Mouse (Mus musculus) kidney, adult 9 months (tissue): ENCODE data around the gene Armh3.
A peak's percentile ranks its signal among the peaks of the same experiment; 100 is the strongest.

Experiments used
- DNase-seq: peaks from one replicate; pipeline ENCODE4 v3.0.0; 2022

Armh3 gene

GRCm38 (mm10) chr19:46032731-46033510 lies 34.6 kb upstream of the Armh3 start:
- no peak for DNase-seq

- no peak for DNase-seq
Measured at GRCm38 (mm10) chr19:46031689-46032432, 33.6 kb upstream of the Armh3 start.

GRCm38 (mm10) chr19:46030196-46030983 lies 32.1 kb upstream of the Armh3 start:
- no peak for DNase-seq

GRCm38 (mm10) chr19:46029652-46030051 lies 31.4 kb upstream of the Armh3 start:
- DNase-seq, result peak; percentile 22

- DNase-seq, result no peak
Measured at GRCm38 (mm10) chr19:46028747-46029320, 30.5 kb upstream of the Armh3 start.

- DNase-seq, result no peak
Measured at GRCm38 (mm10) chr19:46026567-46026966, 28.3 kb upstream of the Armh3 start.

DNA sequence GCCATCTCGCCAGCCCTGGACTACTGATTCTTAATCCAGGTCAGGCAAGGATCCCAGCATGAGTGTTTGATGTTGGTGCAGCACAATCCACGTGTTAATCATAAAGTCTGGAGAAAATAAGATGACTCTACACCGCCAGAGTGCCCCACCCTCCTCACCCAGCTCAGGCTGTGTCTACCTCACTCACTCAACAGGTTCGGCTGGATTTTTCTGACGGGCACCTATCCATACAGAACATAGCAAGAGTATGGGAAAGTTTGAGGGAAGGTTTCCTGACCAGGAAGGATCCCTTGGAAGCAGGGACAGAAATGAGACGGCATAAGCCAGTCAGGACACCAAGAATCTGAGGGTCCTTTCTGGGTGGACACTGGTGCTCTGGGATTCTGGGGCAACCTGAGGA lies 26.7 kb upstream of the Armh3 start:
- DNase-seq, result no peak

DNA sequence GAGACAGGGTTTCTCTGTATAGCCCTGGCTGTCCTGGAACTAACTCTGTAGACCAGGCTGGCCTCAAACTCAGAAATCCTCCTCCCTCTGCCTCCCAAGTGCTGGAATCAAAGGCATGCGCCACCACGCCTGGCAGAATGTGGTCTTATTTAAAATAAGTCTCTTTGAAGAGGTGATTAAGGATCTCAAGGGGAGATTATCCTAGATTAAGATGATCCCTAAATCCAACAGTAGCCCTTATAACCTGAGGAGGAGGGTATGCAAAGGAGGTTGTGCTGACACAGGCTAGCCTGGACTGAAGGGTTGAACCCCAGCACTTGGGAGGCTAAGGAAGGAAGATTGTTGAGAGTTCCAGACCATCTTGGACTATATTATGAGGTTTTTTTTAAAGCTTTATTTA lies 17.7 kb upstream of the Armh3 start:
- no peak for DNase-seq

GRCm38 (mm10) chr19:46014572-46015178 lies 16.4 kb upstream of the Armh3 start:
- peak; percentile 97 for DNase-seq

DNA sequence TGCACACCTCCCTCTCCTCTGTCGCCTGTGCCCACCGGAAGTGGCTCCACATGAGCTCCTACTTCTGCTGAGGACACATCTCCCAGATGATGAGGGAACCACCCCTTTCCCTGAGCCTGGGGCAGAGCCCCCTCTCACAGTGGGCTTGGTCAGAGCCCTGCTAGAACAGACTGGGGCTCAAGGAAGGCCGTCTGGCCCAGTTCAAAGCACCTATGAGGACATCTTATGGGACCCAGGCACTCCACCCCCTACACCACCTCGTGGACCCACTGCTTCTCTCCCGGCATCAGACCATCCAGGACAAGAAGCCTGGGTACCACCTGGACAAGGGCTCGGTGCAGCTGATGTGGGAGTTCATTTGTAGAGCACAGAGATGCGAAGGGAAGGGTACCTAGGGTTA lies 7.4 kb upstream of the Armh3 start:
- no peak for DNase-seq

GRCm38 (mm10) chr19:46004814-46005466 lies 6.7 kb upstream of the Armh3 start:
- DNase-seq, result no peak

- peak; percentile 93 for DNase-seq
Measured at GRCm38 (mm10) chr19:46003371-46004226, 5.3 kb upstream of the Armh3 start, which contains the start of gene Hps6. Gene Hps6, plus strand, starts transcription at chr19:46003508.

DNA sequence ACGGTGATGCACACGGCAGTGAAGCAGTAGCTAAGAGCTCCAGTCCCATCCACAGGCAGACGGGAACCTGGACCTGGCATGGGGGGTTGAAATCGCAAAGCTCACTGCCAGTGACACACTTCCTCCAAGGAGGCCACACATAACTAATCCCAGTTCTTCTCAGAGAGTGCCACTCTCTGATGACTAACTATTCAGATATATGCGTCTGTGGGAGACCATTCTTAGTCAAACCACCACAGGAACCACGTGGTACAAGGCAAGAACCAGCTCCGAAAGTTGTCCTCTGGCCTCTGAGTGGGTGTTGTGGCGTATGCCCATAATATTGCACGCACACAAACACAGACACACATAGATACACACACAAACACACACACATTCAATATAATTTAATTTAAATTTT lies 4.0 kb upstream of the Armh3 start:
- DNase-seq, result no peak

GRCm38 (mm10) chr19:45999378-45999777 lies 1.1 kb upstream of the Armh3 start:
- no peak for DNase-seq

GRCm38 (mm10) chr19:45998694-45999217 lies 468 bp upstream of the Armh3 start:
- no peak for DNase-seq

DNA sequence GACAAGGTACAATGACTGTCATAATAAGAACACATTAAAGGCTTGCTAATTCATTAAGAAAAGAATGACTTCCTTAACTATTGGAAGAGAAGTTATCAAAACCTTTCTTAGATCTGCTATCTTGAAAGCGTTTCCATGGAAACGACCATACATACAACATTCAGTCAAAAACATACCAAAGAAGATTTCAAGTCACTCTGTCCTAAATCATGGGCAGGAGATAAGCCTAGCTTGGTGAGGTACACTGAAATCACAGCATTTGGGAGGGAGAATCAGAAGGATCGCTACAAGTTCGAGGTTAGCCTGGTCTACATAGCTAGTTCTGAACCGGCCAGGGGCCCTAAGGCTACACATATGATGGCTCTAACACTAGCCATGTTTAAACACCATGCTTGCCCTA lies 923 bp downstream of the Armh3 start:
- no peak for DNase-seq

DNA sequence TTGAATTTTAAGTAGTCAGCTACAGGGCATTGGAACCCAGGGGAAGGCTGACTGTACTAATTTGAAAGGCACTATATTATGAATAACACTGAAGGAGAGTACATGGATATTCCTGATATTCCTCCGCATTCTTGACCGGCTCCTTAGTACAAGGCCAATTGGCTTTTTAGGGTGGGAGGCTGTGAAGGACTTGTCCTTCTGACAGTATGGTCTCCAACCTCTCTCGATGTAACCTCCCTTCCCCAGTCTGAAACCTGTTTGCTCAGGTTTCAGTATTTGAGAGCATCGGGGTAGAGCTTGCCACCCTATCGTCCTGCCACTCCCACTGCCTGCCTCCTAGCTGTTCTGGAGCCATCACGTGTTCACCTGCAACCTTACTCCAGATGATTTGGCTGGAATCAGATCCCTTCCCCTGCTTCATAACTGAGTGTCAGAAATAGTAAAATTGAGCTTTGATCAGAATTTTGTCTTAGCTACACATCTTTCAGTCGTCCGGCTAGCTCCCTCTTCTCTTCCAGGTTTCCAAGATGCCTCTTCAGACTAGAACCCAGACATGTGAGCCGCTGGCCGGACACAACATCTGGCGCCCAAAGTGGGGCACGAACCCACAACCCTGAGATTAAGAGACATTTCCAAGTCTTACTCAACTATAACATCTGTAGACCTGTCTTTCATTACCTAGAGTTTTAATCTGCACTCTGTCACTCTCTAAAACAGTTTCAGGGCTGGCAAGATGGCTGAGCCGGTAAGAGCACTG lies 4.1 kb downstream of the Armh3 start:
- DNase-seq, result peak; percentile 75

GRCm38 (mm10) chr19:45993441-45993840 lies 4.8 kb downstream of the Armh3 start:
- peak; percentile 78 for DNase-seq

DNA sequence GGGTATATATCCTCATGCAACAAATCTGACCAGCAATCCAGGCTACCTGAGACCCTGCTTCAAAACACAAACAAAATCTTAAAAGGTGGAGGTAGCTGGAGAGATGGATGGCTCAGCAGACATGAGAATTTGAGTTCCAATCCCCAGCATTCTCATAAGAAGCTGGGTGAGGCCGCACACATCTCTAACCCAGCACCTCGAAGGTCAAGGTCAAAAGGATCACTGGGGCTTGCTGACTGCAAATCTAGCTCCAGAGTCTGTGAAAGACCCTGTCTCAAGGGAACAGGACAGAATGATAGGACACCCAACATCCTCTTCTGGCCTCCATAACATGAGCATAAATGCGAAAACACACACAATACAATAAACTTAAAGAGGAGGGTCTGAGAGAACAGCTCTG lies 7.1 kb downstream of the Armh3 start:
- no peak for DNase-seq

DNA sequence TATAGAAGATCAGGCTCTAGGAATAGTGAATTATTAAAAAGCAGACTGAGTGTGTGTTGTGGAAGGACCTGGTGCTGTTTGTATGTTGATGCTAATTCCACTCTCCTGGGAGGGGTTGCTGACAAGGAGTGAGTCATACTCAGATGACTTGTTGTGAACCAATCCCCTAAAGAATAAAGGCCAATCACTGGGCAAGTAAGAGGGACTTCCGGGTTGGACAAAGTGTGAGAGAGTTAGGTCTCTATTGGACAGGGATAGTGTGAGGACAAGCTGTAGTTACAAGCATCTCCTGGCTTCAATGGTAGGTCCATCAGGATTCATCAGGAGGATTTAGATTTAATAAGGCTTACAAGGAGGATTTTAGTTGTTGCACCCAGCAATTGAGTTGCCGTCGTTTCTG lies 10.1 kb downstream of the Armh3 start:
- DNase-seq, result no peak
